Mouse (Mus musculus) cerebellum, adult 2 months (tissue): ENCODE results near the gene Pkn3. TPM values are rescaled to one million over a fixed set of nuclear protein-coding genes. Genes with fewer than 3 reads are reported as not detected.

ENCODE experiments used
- DNase-seq, 2 experiments: peaks; one replicate each; pipeline ENCODE4 v3.0.0; 2021
- H3K27ac ChIP-seq: fragments of 200-500 bp; 2 replicates; pipeline ENCODE4 v1.5.1; 2012; ENCODE audit warnings: low read length, control low read depth, inconsistent platforms; ENCODE audit not compliant: insufficient read depth
- H3K27me3 ChIP-seq: fragments of 200-500 bp; 2 replicates; pipeline ENCODE4 v1.6.1; 2012; ENCODE audit warnings: inconsistent platforms, mild to moderate bottlenecking, low read length, moderate library complexity; ENCODE audit not compliant: control insufficient read depth, insufficient read depth
- H3K4me1 ChIP-seq: fragments of 200-500 bp; 2 replicates; pipeline ENCODE4 v1.6.1; 2011; ENCODE audit warnings: low read length; ENCODE audit not compliant: control insufficient read depth, insufficient read depth
- H3K4me3 ChIP-seq: fragments of 200-500 bp; replicated peaks from 2 replicates; pipeline ENCODE3; 2011; ENCODE audit warnings: mild to moderate bottlenecking, low read depth, low read length, control low read depth; ENCODE audit not compliant: insufficient read depth
- CTCF ChIP-seq: fragments of 200-500 bp; IDR thresholded peaks from 2 replicates; pipeline ENCODE4 v1.5.1; 2011; ENCODE audit warnings: low read depth, mild to moderate bottlenecking, control low read depth, low read length, moderate library complexity, borderline replicate concordance; ENCODE audit not compliant: insufficient read depth
- POLR2A ChIP-seq: fragments of 200-500 bp; IDR thresholded peaks from 2 replicates; pipeline ENCODE4 v1.6.1; 2011; ENCODE audit warnings: low read length, control low read depth, borderline replicate concordance; ENCODE audit not compliant: insufficient read depth
- WGBS: fragments of 180-500 bp; shearing (Covaris S2); methylation state at CpG from one replicate; pipeline ENCODE4 v1.1.7; 2018; 5-methylcytosine and 5-hydroxymethylcytosine counted together
- polyA plus RNA-seq: library from polyadenylated mRNA; depleted of rRNA; stranded (reverse); fragments of >200 nt; gene quantifications from 2 replicates; pipeline ENCODE4 v1.2.3, GENCODE M21; 2012

Pkn3 gene
- polyA plus RNA-seq, 1 experiment: 2.4 TPM

- 27% methylated on average over 5 of the region's 5 CpGs for WGBS
- Histone ChIP-seq H3K4me3 (no peak overlapping the region), H3K27me3 (no peaks in the 10 kb centered on the region), H3K27ac (no peak overlapping the region), H3K4me1 (no peaks in the 10 kb centered on the region)
- no peak for DNase-seq
- TF ChIP-seq CTCF (no peak), POLR2A (no peak)
Measured at GRCm38 (mm10) chr2:30058418-30058817, 19.1 kb upstream of the Pkn3 start.

GRCm38 (mm10) chr2:30061215-30062166 lies 16.0 kb upstream of the Pkn3 start:
- Histone ChIP-seq H3K27me3 (no peaks in the 10 kb centered on the region), H3K4me1 (no peaks in the 10 kb centered on the region), H3K4me3 (peak overlapping the region; percentile 70), H3K27ac (no peak overlapping the region)
- WGBS: 14% methylated on average over 37 of the region's 37 CpGs
- DNase-seq: no peak
- TF ChIP-seq CTCF (no peak), POLR2A (no peak)

GRCm38 (mm10) chr2:30062249-30063093 lies 15.0 kb upstream of the Pkn3 start:
- DNase-seq: peak; percentile 66 to 72
- TF ChIP-seq POLR2A (peak; percentile 48; the same call in 1 of the 2 replicates), CTCF (peak; percentile 12; the same call in 1 of the 2 replicates)
- Histone ChIP-seq H3K4me1 (no peaks in the 10 kb centered on the region), H3K4me3 (peak overlapping the region; percentile 70), H3K27me3 (no peaks in the 10 kb centered on the region), H3K27ac (peak overlapping the region; percentile 47)
- WGBS: 2% methylated on average over 40 of the region's 40 CpGs

- 44% methylated on average over 8 of the region's 8 CpGs for WGBS
- Histone ChIP-seq H3K27me3 (no peaks in the 10 kb centered on the region), H3K4me3 (peak overlapping the region; percentile 70), H3K27ac (no peak overlapping the region), H3K4me1 (no peaks in the 10 kb centered on the region)
- no peak for TF ChIP-seq CTCF
- no peak for TF ChIP-seq POLR2A
- DNase-seq: no peak
Measured at GRCm38 (mm10) chr2:30063235-30063634, 14.2 kb upstream of the Pkn3 start.

GRCm38 (mm10) chr2:30063791-30064190 lies 13.7 kb upstream of the Pkn3 start:
- no peak overlapping the region for H3K27ac ChIP-seq
- no peak overlapping the region for H3K4me3 ChIP-seq
- H3K4me1 ChIP-seq: no peaks in the 10 kb centered on the region
- DNase-seq: no peak
- WGBS: 43% methylated on average over 3 of the region's 3 CpGs
- no peaks in the 10 kb centered on the region for H3K27me3 ChIP-seq
- TF ChIP-seq POLR2A: no peak
- TF ChIP-seq CTCF: no peak

GRCm38 (mm10) chr2:30064298-30064697 lies 13.2 kb upstream of the Pkn3 start:
- no peak for DNase-seq
- no peaks in the 10 kb centered on the region for H3K27me3 ChIP-seq
- no peaks in the 10 kb centered on the region for H3K4me1 ChIP-seq
- 53% methylated on average over 3 of the region's 3 CpGs for WGBS
- H3K27ac ChIP-seq: no peak overlapping the region
- H3K4me3 ChIP-seq: no peak overlapping the region
- TF ChIP-seq POLR2A (no peak), CTCF (no peak)

- WGBS: under 1% methylated on average over 91 of the region's 101 CpGs
- Histone ChIP-seq H3K4me3 (peak overlapping the region; percentile 87), H3K4me1 (no peaks in the 10 kb centered on the region), H3K27me3 (no peaks in the 10 kb centered on the region), H3K27ac (peak overlapping the region; percentile 91)
- TF ChIP-seq CTCF (no peak), POLR2A (peak; percentile 68; the same call in 1 of the 2 replicates)
- DNase-seq: peak; percentile 94 to 96
Measured at GRCm38 (mm10) chr2:30066046-30066901, 11.2 kb upstream of the Pkn3 start.
